Mouse (Mus musculus) hindbrain, embryonic 16.5 days (tissue): Measurements from ENCODE around the gene Yipf4. TPM values are rescaled to one million over a fixed set of nuclear protein-coding genes. Genes with fewer than 3 reads are reported as not detected.

Experiments used
- ATAC-seq: fragments of 200-750 bp; cut with Nextera tagmentation; 2 replicates; pipeline ENCODE4 v1.8.0; 2017; ENCODE audit warnings: moderate TSS enrichment, moderate library complexity
- H3K27ac ChIP-seq: fragments of 300-500 bp; sonication (generic); 2 replicates; pipeline ENCODE4 v1.5.1; 2014; ENCODE audit warnings: low read depth, mild to moderate bottlenecking, control low read depth, low read length, moderate library complexity
- H3K27me3 ChIP-seq: fragments of 300-500 bp; sonication (generic); replicated peaks from 2 replicates; pipeline ENCODE4 v1.6.1; 2014; ENCODE audit warnings: low read length; ENCODE audit not compliant: control insufficient read depth, insufficient read depth
- H3K36me3 ChIP-seq: fragments of 300-500 bp; sonication (generic); 2 replicates; pipeline ENCODE4 v1.6.1; 2014; ENCODE audit warnings: mild to moderate bottlenecking, low read length, moderate library complexity, mixed read lengths; ENCODE audit not compliant: control insufficient read depth, insufficient read depth
- H3K4me1 ChIP-seq: fragments of 300-500 bp; sonication (generic); 2 replicates; pipeline ENCODE4 v1.6.1; 2014; ENCODE audit warnings: low read depth, low read length; ENCODE audit not compliant: control insufficient read depth, insufficient read depth
- H3K4me2 ChIP-seq: fragments of 300-500 bp; sonication (generic); 2 replicates; pipeline ENCODE4 v1.6.1; 2014; ENCODE audit warnings: mild to moderate bottlenecking, low read length, control low read depth, moderate library complexity
- H3K4me3 ChIP-seq: fragments of 300-500 bp; sonication (generic); 2 replicates; pipeline ENCODE4 v1.5.1; 2014; ENCODE audit warnings: mild to moderate bottlenecking, low read length, control low read depth, moderate library complexity
- H3K9ac ChIP-seq: fragments of 300-500 bp; sonication (generic); 2 replicates; pipeline ENCODE4 v1.6.1; 2014; ENCODE audit warnings: low read depth, mild to moderate bottlenecking, control low read depth, low read length, moderate library complexity
- H3K9me3 ChIP-seq: fragments of 300-500 bp; sonication (generic); 2 replicates; pipeline ENCODE4 v1.6.1; 2014; ENCODE audit warnings: mild to moderate bottlenecking, low read length, moderate library complexity; ENCODE audit not compliant: control insufficient read depth
- whole genome bisulfite sequencing: fragments of 180-500 bp; shearing (Covaris S2); extraction: QIAGEN DNeasy Blood & Tissue Kit; methylation state at CpG from one replicate; pipeline ENCODE4 v1.1.7; 2014; 5-methylcytosine and 5-hydroxymethylcytosine counted together
- polyA plus RNA-seq: library from polyadenylated mRNA; unstranded; fragments of >200 nt; fragmentation: Nextera tagmentation; extraction: Ambion mirVana; gene quantifications from 2 replicates; pipeline ENCODE4 v1.2.1, GENCODE M21; 2015

Gene Yipf4
- polyA plus RNA-seq, 1 experiment from 2014 or later: 51.3 TPM

DNA sequence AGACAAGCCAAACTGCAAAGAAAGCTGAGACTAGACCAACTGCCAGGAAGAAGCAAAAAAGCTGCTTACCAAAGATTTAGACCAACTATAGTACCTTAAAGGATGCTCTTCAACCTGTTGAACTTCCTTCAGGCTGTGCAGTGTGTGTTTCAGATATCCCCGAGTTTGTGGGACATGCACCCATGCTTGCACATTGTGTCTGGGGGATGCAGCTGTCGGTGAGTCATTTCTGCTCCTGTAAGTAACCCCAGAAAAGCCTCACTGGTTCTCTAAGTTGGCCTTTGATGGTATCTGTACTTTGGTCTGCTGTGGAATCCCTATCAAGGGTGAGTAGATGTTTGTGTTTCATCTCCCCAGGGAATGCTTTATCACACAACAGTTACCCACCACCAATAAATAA, 23.0 kb downstream of the Yipf4 start:
- Histone ChIP-seq H3K4me1 (no peaks in the 10 kb centered on the region), H3K4me3 (no peak overlapping the region), H3K27ac (no peak overlapping the region), H3K9ac (no peak overlapping the region), H3K4me2 (no peak overlapping the region), H3K9me3 (no peaks in the 10 kb centered on the region), H3K27me3 (no peaks in the 10 kb centered on the region), H3K36me3 (no peaks in the 10 kb centered on the region)
- 89% methylated on average over 2 of the region's 2 CpGs for WGBS
- ATAC-seq: no peak

DNA sequence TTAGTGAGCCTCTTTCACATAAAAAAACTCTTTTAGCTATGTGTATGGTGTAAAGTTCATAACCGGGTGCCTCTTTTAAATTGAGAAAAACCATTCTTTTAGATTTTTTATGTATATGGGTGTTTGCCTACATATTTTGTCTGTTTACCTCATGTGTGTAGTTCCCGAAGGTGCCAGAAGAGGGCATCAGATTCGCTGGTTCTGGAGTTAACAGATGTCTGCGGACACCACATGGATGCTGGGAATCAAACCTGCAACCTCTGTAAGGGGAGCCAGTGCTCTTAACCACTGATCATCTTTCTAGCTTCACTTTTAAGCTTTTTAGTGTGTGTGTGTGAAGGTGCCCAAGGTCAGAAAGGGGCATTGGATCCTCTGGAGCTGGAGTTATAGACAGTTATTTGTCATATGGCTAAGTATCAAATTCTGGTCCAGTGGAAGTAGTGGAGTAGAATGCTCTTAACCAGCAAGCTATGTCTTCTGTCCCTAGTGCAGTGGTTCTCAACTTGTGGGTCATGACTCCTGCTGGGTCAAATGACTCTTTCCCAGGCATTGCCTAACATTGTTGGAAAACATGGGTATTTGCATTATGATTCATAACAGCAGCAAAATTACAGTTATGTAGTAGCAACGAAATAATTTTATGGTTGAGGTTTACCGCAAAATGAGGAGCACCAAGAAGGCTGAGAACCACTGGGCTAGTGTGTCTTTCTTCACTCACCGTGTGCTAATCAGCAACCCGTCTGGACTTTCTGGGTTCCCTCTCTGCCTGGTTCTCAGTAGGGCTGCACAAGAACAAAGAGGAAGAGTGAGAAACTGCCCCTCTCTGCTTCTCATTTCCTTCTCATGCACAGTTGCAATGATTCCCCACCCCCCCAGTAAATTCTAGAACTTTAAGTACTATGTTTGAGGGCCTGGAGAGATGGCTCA, 33.8 kb downstream of the Yipf4 start:
- peaks cover 5% of the 10 kb centered on the region for H3K4me1 ChIP-seq
- H3K4me2 ChIP-seq: no peak overlapping the region
- H3K9me3 ChIP-seq: no peaks in the 10 kb centered on the region
- H3K4me3 ChIP-seq: no peak overlapping the region
- H3K27me3 ChIP-seq: no peaks in the 10 kb centered on the region
- 84% methylated on average over 8 of the region's 8 CpGs for WGBS
- H3K27ac ChIP-seq: no peak overlapping the region
- no peak overlapping the region for H3K9ac ChIP-seq
- H3K36me3 ChIP-seq: no peaks in the 10 kb centered on the region
- no peak for ATAC-seq

GRCm38 (mm10) chr17:74526117-74526516, 36.8 kb downstream of the Yipf4 start:
- no peak overlapping the region for H3K27ac ChIP-seq
- H3K4me3 ChIP-seq: no peak overlapping the region
- H3K9me3 ChIP-seq: no peaks in the 10 kb centered on the region
- WGBS: 98% methylated on average over 2 of the region's 2 CpGs
- H3K9ac ChIP-seq: no peak overlapping the region
- no peaks in the 10 kb centered on the region for H3K27me3 ChIP-seq
- no peaks in the 10 kb centered on the region for H3K36me3 ChIP-seq
- ATAC-seq: no peak
- H3K4me2 ChIP-seq: no peak overlapping the region
- H3K4me1 ChIP-seq: peaks cover 18% of the 10 kb centered on the region

- H3K4me2 ChIP-seq: peak overlapping the region; percentile 73
- peak; percentile 0; the same call in 1 of the 2 replicates for ATAC-seq
- H3K9me3 ChIP-seq: no peaks in the 10 kb centered on the region
- H3K9ac ChIP-seq: peak overlapping the region; percentile 75
- H3K4me1 ChIP-seq: peaks cover 18% of the 10 kb centered on the region
- H3K36me3 ChIP-seq: no peaks in the 10 kb centered on the region
- H3K27me3 ChIP-seq: no peaks in the 10 kb centered on the region
- WGBS: 86% methylated on average over 9 of the region's 9 CpGs
- peak overlapping the region; percentile 97 for H3K27ac ChIP-seq
- H3K4me3 ChIP-seq: peak overlapping the region; percentile 57
Measured at GRCm38 (mm10) chr17:74526806-74527653, 37.7 kb downstream of the Yipf4 start.

- WGBS: under 1% methylated on average over 64 of the region's 71 CpGs
- H3K4me2 ChIP-seq: peak within 1 kb of the TSS; percentile 87
Measured at GRCm38 (mm10) chr17:74527729-74528607, 38.7 kb downstream of the Yipf4 start, which contains the start of gene Birc6. Birc6 (plus strand) TSS chr17:74528295.

DNA sequence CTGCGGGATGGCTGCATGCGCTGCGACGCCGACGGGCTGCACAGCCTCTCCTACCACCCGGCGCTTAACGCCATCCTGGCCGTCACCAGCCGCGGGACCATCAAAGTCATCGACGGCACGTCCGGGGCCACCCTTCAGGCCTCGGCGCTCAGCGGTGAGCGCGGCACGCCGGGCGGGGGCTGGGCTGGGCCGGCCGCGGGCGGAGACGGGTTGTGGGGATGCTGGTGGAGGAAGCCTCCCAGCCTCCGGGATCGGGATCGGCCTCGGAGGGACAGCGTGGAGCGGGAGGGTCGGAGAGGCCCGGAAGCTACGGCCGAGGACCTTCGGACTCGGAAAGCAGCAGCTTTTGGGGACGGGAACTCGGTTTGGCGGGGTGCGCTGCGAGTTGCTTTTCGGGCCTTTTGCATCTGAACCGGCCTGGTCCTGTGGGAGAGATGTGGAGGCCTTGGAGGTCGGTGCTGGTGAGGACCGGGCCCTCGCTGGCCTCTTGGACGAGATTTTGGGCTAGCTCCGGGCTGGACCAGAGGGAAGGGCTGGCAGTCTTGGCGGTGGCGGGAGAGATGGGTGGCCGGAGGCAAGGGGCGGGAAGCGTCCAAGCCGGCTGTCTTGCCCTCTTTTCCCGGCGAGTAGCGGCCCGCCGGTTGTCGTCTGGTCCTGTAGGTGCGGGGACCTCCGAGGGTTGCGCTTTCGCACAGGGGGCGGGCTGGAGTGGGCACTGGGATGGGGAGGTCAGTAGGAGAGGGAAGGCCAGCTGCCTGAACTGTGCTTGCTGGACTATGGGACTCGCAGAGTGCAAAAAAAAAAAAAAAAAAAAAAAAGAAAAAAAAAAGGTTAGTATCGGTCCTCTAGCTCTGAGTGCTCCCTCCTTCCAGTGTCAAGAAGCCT, 39.6 kb downstream of the Yipf4 start:
- peak overlapping the region; percentile 87 for H3K4me2 ChIP-seq
- no peaks in the 10 kb centered on the region for H3K9me3 ChIP-seq
- WGBS: under 1% methylated on average over 68 of the region's 72 CpGs
- H3K4me1 ChIP-seq: peaks cover 18% of the 10 kb centered on the region
- H3K4me3 ChIP-seq: peak overlapping the region; percentile 100
- no peaks in the 10 kb centered on the region for H3K36me3 ChIP-seq
- peak overlapping the region; percentile 97 for H3K9ac ChIP-seq
- peak; percentile 57 for ATAC-seq
- no peaks in the 10 kb centered on the region for H3K27me3 ChIP-seq
- H3K27ac ChIP-seq: peak overlapping the region; percentile 94

More at GRCm38 (mm10) chr17:74527729-74528607, 38.7 kb downstream of the Yipf4 start, which contains the start of gene Birc6:
- no peaks in the 10 kb centered on the region for H3K9me3 ChIP-seq
- H3K4me1 ChIP-seq: peaks cover 18% of the 10 kb centered on the region
- H3K36me3 ChIP-seq: no peaks in the 10 kb centered on the region
- no peaks in the 10 kb centered on the region for H3K27me3 ChIP-seq
- H3K27ac ChIP-seq: peak within 1 kb of the TSS; percentile 97
- H3K4me3 ChIP-seq: peak within 1 kb of the TSS; percentile 100
- H3K9ac ChIP-seq: peak within 1 kb of the TSS; percentile 97
- peak; percentile 98 for ATAC-seq

DNA sequence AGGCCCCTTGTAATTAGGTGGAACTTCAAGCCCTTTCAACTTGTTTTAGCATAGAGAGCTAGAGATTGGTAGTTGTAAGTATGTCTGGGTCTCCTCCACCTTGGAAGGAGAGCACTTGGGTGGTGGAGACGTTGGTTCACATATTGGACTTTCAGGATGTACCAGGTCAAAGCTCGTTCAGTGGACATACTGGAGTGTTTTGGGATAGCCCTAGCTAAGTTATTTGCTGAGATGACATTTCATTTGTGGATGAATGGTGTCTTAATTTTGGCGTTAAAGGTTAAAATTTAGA, 40.2 kb downstream of the Yipf4 start:
- WGBS: 21% methylated on average over 3 of the region's 3 CpGs
- Histone ChIP-seq H3K4me3 (peak overlapping the region; percentile 100), H3K27ac (no peak overlapping the region; the same call in 1 of the 2 replicates), H3K4me2 (peak overlapping the region; percentile 87), H3K36me3 (no peaks in the 10 kb centered on the region), H3K9ac (peak overlapping the region; percentile 97), H3K27me3 (no peaks in the 10 kb centered on the region), H3K9me3 (no peaks in the 10 kb centered on the region), H3K4me1 (peaks cover 18% of the 10 kb centered on the region)
- ATAC-seq: no peak

DNA sequence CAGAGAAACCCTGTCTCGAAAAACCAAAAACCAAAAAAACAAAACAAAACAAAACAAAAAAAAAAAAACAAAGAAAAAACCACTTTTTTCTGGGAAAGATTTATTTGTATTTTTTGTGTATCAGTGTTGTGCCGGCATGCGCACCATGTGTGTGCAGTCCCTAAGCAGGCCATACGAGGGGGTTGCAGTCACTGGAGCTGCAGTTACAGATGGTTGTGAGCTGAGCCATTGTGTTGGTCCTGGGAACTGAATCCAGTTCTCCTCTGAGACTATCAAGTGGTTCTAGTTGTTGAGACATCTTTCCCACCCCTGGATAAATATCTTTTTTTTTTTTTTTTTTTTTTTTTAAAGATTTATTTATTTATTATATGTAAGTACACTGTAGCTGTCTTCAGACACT, 45.7 kb downstream of the Yipf4 start:
- no peak overlapping the region for H3K9ac ChIP-seq
- no peak overlapping the region for H3K4me3 ChIP-seq
- no peak for ATAC-seq
- no peaks in the 10 kb centered on the region for H3K36me3 ChIP-seq
- H3K27ac ChIP-seq: no peak overlapping the region
- H3K4me1 ChIP-seq: peaks cover 7% of the 10 kb centered on the region
- H3K4me2 ChIP-seq: no peak overlapping the region
- 97% methylated on average over 4 of the region's 4 CpGs for WGBS
- no peaks in the 10 kb centered on the region for H3K9me3 ChIP-seq
- H3K27me3 ChIP-seq: no peaks in the 10 kb centered on the region
